Mouse (Mus musculus): Measurements from ENCODE around the gene Glrx2. TPM values are rescaled to one million over a fixed set of nuclear protein-coding genes. Genes with fewer than 3 reads are reported as not detected.

Gene Glrx2
- total RNA-seq, 2 experiments from 2014 or later: 79.0 to 81.9 TPM

- DNase-seq: no peak
- intact Hi-C loops (cut with DNase I): loop anchor here (5.0 kb wide), 1 partner anchor 37 kb away; the partner anchor contains the start of genes Trove2 and Uchl5
Measured at GRCm38 (mm10) chr1:143740581-143740980, 24.4 kb downstream of the Glrx2 start.

- DNase-seq: no peak
- intact Hi-C loops (cut with DNase I): loop anchor here (5.0 kb wide), 1 partner anchor 36 kb away; the partner anchor contains the start of genes Trove2 and Uchl5
Measured at GRCm38 (mm10) chr1:143741331-143741730, 25.2 kb downstream of the Glrx2 start.

GRCm38 (mm10) chr1:143742186-143742585, 26.0 kb downstream of the Glrx2 start:
- intact Hi-C loops (cut with DNase I): loop anchor here (5.0 kb wide), 1 partner anchor 35 kb away; the partner anchor contains the start of genes Trove2 and Uchl5
- no peak for DNase-seq

- intact Hi-C loops (cut with DNase I): no loop called here
- DNase-seq: no peak
Measured at GRCm38 (mm10) chr1:143745871-143746270, 29.7 kb downstream of the Glrx2 start.

- intact Hi-C loops (cut with DNase I): no loop called here
- no peak for DNase-seq
Measured at GRCm38 (mm10) chr1:143762159-143762558, 46.0 kb downstream of the Glrx2 start.

- intact Hi-C loops (cut with DNase I): no loop called here
- no peak for DNase-seq
Measured at GRCm38 (mm10) chr1:143764443-143764842, 48.3 kb downstream of the Glrx2 start.

- intact Hi-C loops (cut with DNase I): no loop called here
- no peak for DNase-seq
Measured at GRCm38 (mm10) chr1:143765801-143766200, 49.7 kb downstream of the Glrx2 start.

GRCm38 (mm10) chr1:143766238-143766637, 50.1 kb downstream of the Glrx2 start:
- DNase-seq: no peak
- intact Hi-C loops (cut with DNase I): no loop called here

GRCm38 (mm10) chr1:143770444-143771109, 54.4 kb downstream of the Glrx2 start:
- no peak for DNase-seq
- intact Hi-C loops (cut with DNase I): no loop called here

- no peak for DNase-seq
Measured at GRCm38 (mm10) chr1:143773082-143773481, 56.9 kb downstream of the Glrx2 start.

GRCm38 (mm10) chr1:143773909-143774308, 57.8 kb downstream of the Glrx2 start:
- intact Hi-C loops (cut with DNase I): no loop called here
- no peak for DNase-seq

More at GRCm38 (mm10) chr1:143773082-143773481, 56.9 kb downstream of the Glrx2 start:
- intact Hi-C loops (cut with DNase I): no loop called here

GRCm38 (mm10) chr1:143776446-143777411, 60.6 kb downstream of the Glrx2 start, which contains the start of the genes Trove2 and Uchl5:
TSS of gene Trove2 (minus strand) at chr1:143777068.
TSS of gene Uchl5 (plus strand) at chr1:143777272.
- intact Hi-C loops (cut with DNase I): loop anchor here (5.0 kb wide), 1 partner anchor 34 kb away; no protein-coding TSS in a partner anchor
- DNase-seq: peak; percentile 99

- peak in 1 of 2 experiments; percentile 25 for DNase-seq
- intact Hi-C loops (cut with DNase I): loop anchor here (5.0 kb wide), 1 partner anchor 35 kb away; no protein-coding TSS in a partner anchor
Measured at GRCm38 (mm10) chr1:143777558-143778218, 61.5 kb downstream of the Glrx2 start.

- intact Hi-C loops (cut with DNase I): no loop called here
Measured at GRCm38 (mm10) chr1:143788584-143789227, 72.6 kb downstream of the Glrx2 start.

More at GRCm38 (mm10) chr1:143788584-143789227, 72.6 kb downstream of the Glrx2 start:
- peak; percentile 18 to 44 for DNase-seq

Other genes with a start within 250 kb of the Glrx2 start
- under 1 TPM; 0.46 to 0.69 TPM for gene B3galt2, start 75.7 kb upstream of the Glrx2 start, total RNA-seq (2021)
- gene Cdc73, start 13.4 kb upstream of the Glrx2 start, total RNA-seq (2021): 10 to 100 TPM; 50.5 to 55.3 TPM
- gene Trove2, start 60.7 kb downstream of the Glrx2 start, total RNA-seq (2021): 1 to 10 TPM; 9.6 to 9.7 TPM
- 10 to 100 TPM; 16.2 to 19.3 TPM for gene Uchl5, start 60.9 kb downstream of the Glrx2 start, total RNA-seq (2021)

Measured in heart, postnatal 14 days (tissue).